20 mouse cellular contexts compared by ENCODE assay signal in the genomic region with DNA sequence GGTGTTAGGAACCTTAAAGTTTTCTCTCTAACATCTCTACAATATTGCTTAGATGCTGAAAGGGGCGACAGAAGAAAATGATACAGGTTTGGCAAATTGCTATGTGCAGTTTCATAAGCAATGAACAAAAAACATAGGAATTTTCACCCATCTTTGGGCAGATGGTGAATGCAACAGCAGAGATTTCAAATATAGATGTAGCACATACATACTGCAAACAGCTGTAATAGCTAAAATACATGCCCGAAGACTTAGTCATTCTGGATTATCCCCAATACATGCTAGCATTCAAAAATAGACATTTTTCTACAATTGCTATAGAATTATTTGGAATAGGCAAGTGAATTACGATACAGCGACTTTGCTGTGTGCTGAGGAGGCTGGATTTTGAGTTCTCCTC.
DNase-seq lines count a peak whose midpoint lies in the region; ATAC-seq lines count a peak whose summit lies in the region.
"Had no signal": no experiment of that assay in that cellular context is flagged by ENCODE, and none has a peak within 500 bp of the region (broad histone marks: within the 10 kb centered on the region; RNA-seq: fewer than 3 reads in every experiment).

No protein-coding gene starts in this region.

- H3K27ac ChIP-seq in hindbrain, embryonic 13.5 days, result no peak overlapping the region
- H3K27ac ChIP-seq: embryonic facial prominence, embryonic 15.5 days; gastrocnemius, adult 2 months; heart, embryonic 13.5 days had no signal

- H3K27me3 ChIP-seq in hindbrain, embryonic 13.5 days, result no peaks in the 10 kb centered on the region
- H3K27me3 ChIP-seq: embryonic facial prominence, embryonic 15.5 days; heart, embryonic 13.5 days had no signal

- no peaks in the 10 kb centered on the region for H3K36me3 ChIP-seq in hindbrain, embryonic 13.5 days
- H3K36me3 ChIP-seq: embryonic facial prominence, embryonic 15.5 days; heart, embryonic 13.5 days had no signal

- H3K9ac ChIP-seq in hindbrain, embryonic 13.5 days, result no peak overlapping the region
- H3K9ac ChIP-seq: embryonic facial prominence, embryonic 15.5 days; heart, embryonic 13.5 days had no signal

- 93% methylated on average over 4 of the region's 4 CpGs for WGBS in hindbrain, embryonic 13.5 days

- DNase-seq in frontal cortex, adult 2 months (ENCODE audit: extremely low spot score in 1 of 2, low spot score in 1 of 2), result peak; percentile 29 to 52
- no peak for DNase-seq in frontal cortex, postnatal 14 days (ENCODE audit: low spot score in 2 of 2)
- DNase-seq in left cerebral cortex, adult 9 months (ENCODE audit: low spot score in 2 of 2), result peak; percentile 15 to 31
- no peak for DNase-seq in left cerebral cortex, adult 18-20 months (ENCODE audit: low spot score in 2 of 2)
- DNase-seq in 3T3-L1 (ENCODE audit: low read depth, low spot score), result peak; percentile 33
- peak; percentile 70 for DNase-seq in brain, adult 2 months (ENCODE audit: low read depth, low spot score)
- DNase-seq: adrenal gland, adult 8-10 months; adrenal gland, postnatal 36 days; cerebellum, adult 11 months; cerebellum, adult 8-10 months; cerebellum, postnatal 14 days; embryo, embryonic 11 days; gastrocnemius, adult 2 months; gastrocnemius, postnatal 25 days; heart, postnatal 36 days had no signal

- no peaks in the 10 kb centered on the region for H3K4me1 ChIP-seq in hindbrain, embryonic 13.5 days (replicated peaks)
- H3K4me1 ChIP-seq: embryonic facial prominence, embryonic 15.5 days; heart, embryonic 13.5 days had no signal

- ATAC-seq in hindbrain, embryonic 13.5 days (ENCODE audit: low FRiP score), result no peak
- ATAC-seq: hindbrain, embryonic 16.5 days; inflammation-experienced regulatory T-cells, adult 6 months had no signal

- no peaks in the 10 kb centered on the region for H3K9me3 ChIP-seq in hindbrain, embryonic 13.5 days
- H3K9me3 ChIP-seq: embryonic facial prominence, embryonic 15.5 days; heart, embryonic 13.5 days had no signal

- no peak overlapping the region for H3K4me2 ChIP-seq in hindbrain, embryonic 13.5 days
- H3K4me2 ChIP-seq: embryonic facial prominence, embryonic 15.5 days; heart, embryonic 13.5 days had no signal

- no peak overlapping the region for H3K4me3 ChIP-seq in hindbrain, embryonic 13.5 days
- H3K4me3 ChIP-seq: embryonic facial prominence, embryonic 15.5 days; gastrocnemius, adult 2 months; heart, embryonic 13.5 days had no signal

Comparison
In these comparisons a context has a peak if more than half of its experiments do, and no peak if none do; other contexts are left out.
1. DNase-seq: peak in frontal cortex, adult 2 months (2 of 2), left cerebral cortex, adult 9 months (2 of 2), 3T3-L1 (single experiment) and brain, adult 2 months (single experiment); none in frontal cortex, postnatal 14 days (0 of 2) and left cerebral cortex, adult 18-20 months (0 of 2).